Mouse (Mus musculus) testis, adult 2 months (tissue): ENCODE measurements around the gene Aip.

Source experiments
- CTCF ChIP-seq: fragments of 200-500 bp; IDR thresholded peaks from 2 replicates; pipeline ENCODE4 v1.5.1; 2012; ENCODE audit warnings: low read depth, mild to moderate bottlenecking, inconsistent platforms, low read length, moderate library complexity; ENCODE audit not compliant: control insufficient read depth, insufficient read depth, insufficient replicate concordance
- POLR2A ChIP-seq: fragments of 200-500 bp; IDR thresholded peaks from 2 replicates; pipeline ENCODE4 v1.6.1; 2012; ENCODE audit warnings: low read depth, mild to moderate bottlenecking, inconsistent platforms, low read length, moderate library complexity; ENCODE audit not compliant: control insufficient read depth

DNA sequence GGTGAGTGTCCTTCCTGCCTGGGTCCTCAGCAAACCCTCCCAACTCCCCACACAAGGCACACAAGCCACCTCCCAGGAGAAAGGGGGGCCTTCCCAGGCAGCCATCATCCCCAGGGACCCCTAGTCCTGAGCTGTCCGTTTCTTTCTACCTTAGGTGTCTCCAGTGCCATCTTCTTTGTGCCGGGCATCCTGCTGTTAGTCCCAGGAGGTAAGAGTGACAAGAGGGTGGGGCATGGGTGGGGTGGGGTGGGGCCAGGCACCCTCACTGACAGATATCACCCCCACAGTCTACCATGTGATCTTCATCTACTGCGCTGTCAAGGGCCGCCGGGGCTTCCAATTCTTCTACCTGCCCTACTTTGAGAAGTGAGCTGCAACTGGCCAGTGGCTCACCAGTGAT, 5.4 kb upstream of the Aip start:
- TF ChIP-seq CTCF (no peak), POLR2A (no peak)
